Mouse (Mus musculus) liver, embryonic 14.5 days (tissue): Measurements from ENCODE around the gene Utrn. TPM values are rescaled to one million over a fixed set of nuclear protein-coding genes. Genes with fewer than 3 reads are reported as not detected.

ENCODE experiments used
- ATAC-seq: fragments of 200-750 bp; cut with Nextera tagmentation; 2 replicates; pipeline ENCODE4 v1.8.0; 2017; ENCODE audit warnings: moderate number of reproducible peaks, mild to moderate bottlenecking, moderate library complexity; ENCODE audit not compliant: insufficient read depth
- DNase-seq, 3 experiments: peaks; one replicate each; pipeline ENCODE4 v3.0.0-alpha.2; 2012 to 2013; ENCODE audit warnings: low read depth in 3 of 3, low spot score in 3 of 3
- H3K27ac ChIP-seq: fragments of 300-500 bp; sonication (generic); 2 replicates; pipeline ENCODE4 v1.5.1; 2014; ENCODE audit warnings: moderate library complexity, mild to moderate bottlenecking, control low read depth, inconsistent platforms
- H3K27me3 ChIP-seq: fragments of 300-500 bp; sonication (generic); 2 replicates; pipeline ENCODE4 v1.6.1; 2014; ENCODE audit warnings: mild to moderate bottlenecking, low read length, moderate library complexity; ENCODE audit not compliant: control insufficient read depth, insufficient read depth
- H3K36me3 ChIP-seq: fragments of 300-500 bp; sonication (generic); replicated peaks from 2 replicates; pipeline ENCODE4 v1.6.1; 2014; ENCODE audit warnings: low read depth; ENCODE audit not compliant: control insufficient read depth, insufficient read depth
- H3K4me1 ChIP-seq, 2 experiments: fragments of 200-500 bp in 1 of 2; fragments of 300-500 bp in 1 of 2; sonication (generic) in 1 of 2; replicated peaks; 2 replicates each; pipeline ENCODE4 v1.6.1; 2012 to 2014; ENCODE audit warnings: antibody characterized with exemption in 1 of 2, inconsistent platforms in 1 of 2, low read length in 1 of 2; ENCODE audit not compliant: control insufficient read depth in 2 of 2, insufficient read depth in 2 of 2
- H3K4me2 ChIP-seq: fragments of 300-500 bp; sonication (generic); 2 replicates; pipeline ENCODE4 v1.6.1; 2014; ENCODE audit warnings: low read depth, mild to moderate bottlenecking, control low read depth, moderate library complexity
- H3K4me3 ChIP-seq, 2 experiments: fragments of 200-500 bp in 1 of 2; fragments of 300-500 bp in 1 of 2; sonication (generic) in 1 of 2; 2 replicates each; pipeline ENCODE4 v1.5.1; 2012 to 2014; ENCODE audit warnings: low read depth in 2 of 2, low read length in 2 of 2, mild to moderate bottlenecking in 2 of 2, control low read depth in 1 of 2, inconsistent platforms in 1 of 2, moderate library complexity in 1 of 2; ENCODE audit not compliant: insufficient read depth in 1 of 2
- H3K9ac ChIP-seq: fragments of 300-500 bp; sonication (generic); replicated peaks from 2 replicates; pipeline ENCODE4 v1.6.1; 2014; ENCODE audit warnings: mild to moderate bottlenecking, control low read depth, moderate library complexity
- H3K9me3 ChIP-seq: fragments of 300-500 bp; sonication (generic); 2 replicates; pipeline ENCODE4 v1.6.1; 2016; ENCODE audit warnings: low read length, mixed read lengths; ENCODE audit not compliant: control insufficient read depth
- CTCF ChIP-seq: IDR thresholded peaks from 2 replicates; pipeline ENCODE4 v1.5.1; 2016; ENCODE audit warnings: antibody characterized with exemption, low read depth, control low read depth
- EP300 ChIP-seq: IDR thresholded peaks from 2 replicates; pipeline ENCODE4 v1.6.1; 2016; ENCODE audit warnings: antibody characterized with exemption, low read depth
- WGBS: fragments of 180-500 bp; shearing (Covaris S2); extraction: QIAGEN DNeasy Blood & Tissue Kit; methylation state at CpG from one replicate; pipeline ENCODE4 v1.1.7; 2014; ENCODE audit not compliant: insufficient replicate concordance; 5-methylcytosine and 5-hydroxymethylcytosine counted together
- polyA plus RNA-seq, 2 experiments: library from polyadenylated mRNA; depleted of rRNA in 1 of 2; stranded (reverse) in 1 of 2; unstranded in 1 of 2; fragments of >200 nt; fragmentation: Nextera tagmentation in 1 of 2; extraction: Ambion mirVana in 1 of 2; gene quantifications; 2 replicates each; pipeline versions ENCODE4 v1.2.1 to v1.2.3; 2012 to 2014

The Utrn gene
- polyA plus RNA-seq, 2 experiments = 2.7 to 4.4 TPM

- ATAC-seq = no peak
Measured at GRCm38 (mm10) chr10:12903440-12904139, 34.4 kb upstream of the Utrn start.

GRCm38 (mm10) chr10:12899901-12900300 lies 30.7 kb upstream of the Utrn start:
- Histone ChIP-seq H3K9me3 (no peaks in the 10 kb centered on the region), H3K4me3 (no peak overlapping the region), H3K4me1 (no peaks in the 10 kb centered on the region), H3K27me3 (no peaks in the 10 kb centered on the region), H3K4me2 (no peak overlapping the region), H3K9ac (no peak overlapping the region), H3K27ac (no peak overlapping the region), H3K36me3 (no peaks in the 10 kb centered on the region)
- no peak for ATAC-seq
- no peak for DNase-seq
- WGBS = 68% methylated on average over 5 of the region's 5 CpGs
- TF ChIP-seq CTCF = no peak
- no peak for TF ChIP-seq EP300

More at GRCm38 (mm10) chr10:12903440-12904139, 34.4 kb upstream of the Utrn start:
- 47% methylated on average over 5 of the region's 5 CpGs for WGBS
- no peak for DNase-seq
- Histone ChIP-seq H3K4me3 (no peak overlapping the region), H3K4me1 (no peaks in the 10 kb centered on the region), H3K4me2 (no peak overlapping the region), H3K27me3 (no peaks in the 10 kb centered on the region), H3K9me3 (no peaks in the 10 kb centered on the region), H3K36me3 (no peaks in the 10 kb centered on the region), H3K27ac (no peak overlapping the region), H3K9ac (no peak overlapping the region)
- TF ChIP-seq EP300 (no peak), CTCF (no peak)

GRCm38 (mm10) chr10:12893339-12893738 lies 24.2 kb upstream of the Utrn start:
- no peak for ATAC-seq
- Histone ChIP-seq H3K36me3 (no peaks in the 10 kb centered on the region), H3K4me3 (no peak overlapping the region), H3K27ac (no peak overlapping the region), H3K9ac (no peak overlapping the region), H3K4me1 (no peaks in the 10 kb centered on the region), H3K4me2 (no peak overlapping the region), H3K27me3 (no peaks in the 10 kb centered on the region), H3K9me3 (no peaks in the 10 kb centered on the region)
- WGBS = 88% methylated on average over 3 of the region's 3 CpGs
- DNase-seq = no peak
- TF ChIP-seq EP300 (no peak), CTCF (no peak)

GRCm38 (mm10) chr10:12888373-12888772 lies 19.2 kb upstream of the Utrn start:
- TF ChIP-seq EP300 (no peak), CTCF (no peak)
- no peaks in the 10 kb centered on the region for H3K27me3 ChIP-seq
- H3K9me3 ChIP-seq = no peaks in the 10 kb centered on the region
- DNase-seq = no peak
- WGBS = 50% methylated on average over 13 of the region's 13 CpGs
- no peak overlapping the region for H3K9ac ChIP-seq
- no peak overlapping the region for H3K4me2 ChIP-seq
- no peak overlapping the region for H3K4me3 ChIP-seq
- no peak for ATAC-seq
- H3K36me3 ChIP-seq = no peaks in the 10 kb centered on the region
- H3K4me1 ChIP-seq = no peaks in the 10 kb centered on the region
- H3K27ac ChIP-seq = no peak overlapping the region

- no peaks in the 10 kb centered on the region for H3K9me3 ChIP-seq
- TF ChIP-seq EP300 (no peak), CTCF (no peak)
- H3K27ac ChIP-seq = no peak overlapping the region
- WGBS = 43% methylated on average over 2 of the region's 2 CpGs
- H3K9ac ChIP-seq = no peak overlapping the region
- no peak for DNase-seq
- no peak overlapping the region for H3K4me3 ChIP-seq
- no peaks in the 10 kb centered on the region for H3K36me3 ChIP-seq
- ATAC-seq = no peak
- no peaks in the 10 kb centered on the region for H3K27me3 ChIP-seq
- H3K4me1 ChIP-seq = no peaks in the 10 kb centered on the region
- H3K4me2 ChIP-seq = no peak overlapping the region
Measured at GRCm38 (mm10) chr10:12887792-12888191, 18.6 kb upstream of the Utrn start.
